Mouse (Mus musculus) forebrain, embryonic 16.5 days (tissue): ENCODE data around the gene Tango6. TPM values are rescaled to one million over a fixed set of nuclear protein-coding genes. Genes with fewer than 3 reads are reported as not detected.

Experiments used
- ATAC-seq: fragments of 200-750 bp; cut with Nextera tagmentation; 2 replicates; pipeline ENCODE4 v1.8.0; 2017; ENCODE audit warnings: mild to moderate bottlenecking, moderate library complexity
- H3K27ac ChIP-seq: fragments of 300-500 bp; sonication (generic); 2 replicates; pipeline ENCODE4 v1.5.1; 2014; ENCODE audit warnings: low read length, control low read depth
- H3K27me3 ChIP-seq: fragments of 300-500 bp; sonication (generic); replicated peaks from 2 replicates; pipeline ENCODE4 v1.6.1; 2014; ENCODE audit warnings: low read length; ENCODE audit not compliant: control insufficient read depth, insufficient read depth
- H3K36me3 ChIP-seq: fragments of 300-500 bp; sonication (generic); 2 replicates; pipeline ENCODE4 v1.6.1; 2014; ENCODE audit not compliant: control insufficient read depth, insufficient read depth
- H3K4me1 ChIP-seq: fragments of 300-500 bp; sonication (generic); replicated peaks from 2 replicates; pipeline ENCODE4 v1.6.1; 2014; ENCODE audit warnings: low read length; ENCODE audit not compliant: control insufficient read depth, insufficient read depth
- H3K4me2 ChIP-seq: fragments of 300-500 bp; sonication (generic); 2 replicates; pipeline ENCODE4 v1.6.1; 2014; ENCODE audit warnings: mild to moderate bottlenecking, low read length, control low read depth
- H3K4me3 ChIP-seq: fragments of 300-500 bp; sonication (generic); replicated peaks from 2 replicates; pipeline ENCODE4 v1.5.1; 2014; ENCODE audit warnings: mild to moderate bottlenecking, low read length, control low read depth
- H3K9ac ChIP-seq: fragments of 300-500 bp; sonication (generic); replicated peaks from 2 replicates; pipeline ENCODE4 v1.6.1; 2014; ENCODE audit warnings: low read depth, low read length, control low read depth
- H3K9me3 ChIP-seq: fragments of 300-500 bp; sonication (generic); 2 replicates; pipeline ENCODE4 v1.6.1; 2016; ENCODE audit warnings: low read length; ENCODE audit not compliant: control insufficient read depth
- WGBS: fragments of 180-500 bp; shearing (Covaris S2); extraction: QIAGEN DNeasy Blood & Tissue Kit; methylation state at CpG from one replicate; pipeline ENCODE4 v1.1.7; 2014; 5-methylcytosine and 5-hydroxymethylcytosine counted together
- polyA plus RNA-seq: library from polyadenylated mRNA; unstranded; fragments of >200 nt; fragmentation: Nextera tagmentation; extraction: Ambion mirVana; gene quantifications from 2 replicates; pipeline ENCODE4 v1.2.1, GENCODE M21; 2015

Tango6 gene
- polyA plus RNA-seq, 1 experiment from 2014 or later = 5.6 TPM

GRCm38 (mm10) chr8:106829526-106830045, 146.7 kb downstream of the Tango6 start:
- H3K27ac ChIP-seq = no peak overlapping the region
- no peak for ATAC-seq
- no peak overlapping the region for H3K4me2 ChIP-seq
- H3K36me3 ChIP-seq = no peaks in the 10 kb centered on the region
- H3K9ac ChIP-seq = no peak overlapping the region
- no peak overlapping the region for H3K4me3 ChIP-seq
- H3K4me1 ChIP-seq = no peaks in the 10 kb centered on the region
- WGBS = 66% methylated on average over 5 of the region's 5 CpGs
- no peaks in the 10 kb centered on the region for H3K9me3 ChIP-seq
- H3K27me3 ChIP-seq = no peaks in the 10 kb centered on the region

GRCm38 (mm10) chr8:106834899-106835298, 152.0 kb downstream of the Tango6 start:
- H3K27ac ChIP-seq = no peak overlapping the region
- ATAC-seq = no peak
- 82% methylated on average over 1 of the region's 1 CpGs for WGBS
- H3K9ac ChIP-seq = no peak overlapping the region
- H3K27me3 ChIP-seq = no peaks in the 10 kb centered on the region
- H3K4me1 ChIP-seq = peaks cover 7% of the 10 kb centered on the region; the same call in 1 of the 2 replicates
- H3K36me3 ChIP-seq = no peaks in the 10 kb centered on the region
- H3K9me3 ChIP-seq = no peaks in the 10 kb centered on the region
- no peak overlapping the region for H3K4me2 ChIP-seq
- no peak overlapping the region for H3K4me3 ChIP-seq

- Histone ChIP-seq H3K36me3 (no peaks in the 10 kb centered on the region), H3K4me3 (no peak overlapping the region), H3K27me3 (no peaks in the 10 kb centered on the region), H3K4me1 (peaks cover 7% of the 10 kb centered on the region; the same call in 1 of the 2 replicates), H3K9me3 (no peaks in the 10 kb centered on the region), H3K27ac (no peak overlapping the region), H3K9ac (no peak overlapping the region), H3K4me2 (no peak overlapping the region)
- no peak for ATAC-seq
- 87% methylated on average over 6 of the region's 6 CpGs for WGBS
Observed at GRCm38 (mm10) chr8:106836525-106836924, 153.7 kb downstream of the Tango6 start.

GRCm38 (mm10) chr8:106838803-106839202, 155.9 kb downstream of the Tango6 start:
- H3K4me3 ChIP-seq = no peak overlapping the region
- H3K4me1 ChIP-seq = peaks cover 7% of the 10 kb centered on the region; the same call in 1 of the 2 replicates
- WGBS = 79% methylated on average over 6 of the region's 6 CpGs
- no peak overlapping the region for H3K4me2 ChIP-seq
- no peaks in the 10 kb centered on the region for H3K9me3 ChIP-seq
- no peak overlapping the region for H3K9ac ChIP-seq
- peak overlapping the region; percentile 68; the same call in 1 of the 2 replicates for H3K27ac ChIP-seq
- H3K27me3 ChIP-seq = no peaks in the 10 kb centered on the region
- no peaks in the 10 kb centered on the region for H3K36me3 ChIP-seq
- ATAC-seq = no peak

GRCm38 (mm10) chr8:106839209-106840001, 156.5 kb downstream of the Tango6 start:
- Histone ChIP-seq H3K4me1 (peaks cover 7% of the 10 kb centered on the region; the same call in 1 of the 2 replicates), H3K9ac (peak overlapping the region; percentile 35; the same call in 1 of the 2 replicates)

GRCm38 (mm10) chr8:106850034-106850433, 167.2 kb downstream of the Tango6 start:
- Histone ChIP-seq H3K27ac (no peak overlapping the region), H3K4me2 (no peak overlapping the region), H3K9me3 (no peaks in the 10 kb centered on the region), H3K4me3 (no peak overlapping the region), H3K4me1 (peaks cover 5% of the 10 kb centered on the region; the same call in 1 of the 2 replicates), H3K9ac (no peak overlapping the region), H3K27me3 (no peaks in the 10 kb centered on the region), H3K36me3 (no peaks in the 10 kb centered on the region)
- no peak for ATAC-seq
- WGBS = 89% methylated on average over 10 of the region's 10 CpGs

More at GRCm38 (mm10) chr8:106839209-106840001, 156.5 kb downstream of the Tango6 start:
- no peak for ATAC-seq
- WGBS = 31% methylated on average over 11 of the region's 11 CpGs
- Histone ChIP-seq H3K27ac (peak overlapping the region; percentile 68), H3K36me3 (no peaks in the 10 kb centered on the region), H3K4me3 (no peak overlapping the region), H3K4me2 (no peak overlapping the region), H3K27me3 (no peaks in the 10 kb centered on the region), H3K9me3 (no peaks in the 10 kb centered on the region)

- no peaks in the 10 kb centered on the region for H3K4me1 ChIP-seq
- H3K9ac ChIP-seq = no peak overlapping the region
- no peak for ATAC-seq
Observed at GRCm38 (mm10) chr8:106854534-106855241, 171.8 kb downstream of the Tango6 start.

GRCm38 (mm10) chr8:106855242-106855562, 172.3 kb downstream of the Tango6 start:
- Histone ChIP-seq H3K4me2 (no peak overlapping the region), H3K9me3 (no peaks in the 10 kb centered on the region), H3K4me1 (no peaks in the 10 kb centered on the region), H3K36me3 (no peaks in the 10 kb centered on the region), H3K27ac (no peak overlapping the region), H3K9ac (no peak overlapping the region), H3K4me3 (no peak overlapping the region), H3K27me3 (no peaks in the 10 kb centered on the region)
- 92% methylated on average over 3 of the region's 3 CpGs for WGBS
- ATAC-seq = no peak

More at GRCm38 (mm10) chr8:106854534-106855241, 171.8 kb downstream of the Tango6 start:
- Histone ChIP-seq H3K4me2 (no peak overlapping the region), H3K36me3 (no peaks in the 10 kb centered on the region), H3K27me3 (no peaks in the 10 kb centered on the region), H3K9me3 (no peaks in the 10 kb centered on the region), H3K4me3 (no peak overlapping the region), H3K27ac (no peak overlapping the region)
- WGBS = 56% methylated on average over 8 of the region's 8 CpGs

- H3K9me3 ChIP-seq = no peaks in the 10 kb centered on the region
- H3K4me2 ChIP-seq = no peak overlapping the region
- H3K9ac ChIP-seq = no peak overlapping the region
- H3K4me3 ChIP-seq = no peak overlapping the region
- ATAC-seq = no peak
- no peaks in the 10 kb centered on the region for H3K27me3 ChIP-seq
- WGBS = 89% methylated on average over 10 of the region's 10 CpGs
- no peak overlapping the region for H3K27ac ChIP-seq
- no peaks in the 10 kb centered on the region for H3K36me3 ChIP-seq
- peaks cover 4% of the 10 kb centered on the region; the same call in 1 of the 2 replicates for H3K4me1 ChIP-seq
Observed at GRCm38 (mm10) chr8:106862845-106863244, 180.0 kb downstream of the Tango6 start.
